Mouse (Mus musculus) frontal cortex, postnatal 10 days (tissue): ENCODE data around the gene Nme1.
"Not testable (repeated sequence)": the region's sequence is repeated elsewhere in the genome, so short reads cannot be mapped to it uniquely, and the experiment has no call there.

Experiments
- DNase-seq, 2 experiments: peaks; one replicate each; pipeline ENCODE4 v3.0.0; 2022; ENCODE audit warnings: low spot score in 2 of 2, mixed read lengths in 1 of 2

Gene Nme1

GRCm38 (mm10) chr11:93965391-93965790 is 2.9 kb downstream of the Nme1 start:
- no peak for DNase-seq

DNA sequence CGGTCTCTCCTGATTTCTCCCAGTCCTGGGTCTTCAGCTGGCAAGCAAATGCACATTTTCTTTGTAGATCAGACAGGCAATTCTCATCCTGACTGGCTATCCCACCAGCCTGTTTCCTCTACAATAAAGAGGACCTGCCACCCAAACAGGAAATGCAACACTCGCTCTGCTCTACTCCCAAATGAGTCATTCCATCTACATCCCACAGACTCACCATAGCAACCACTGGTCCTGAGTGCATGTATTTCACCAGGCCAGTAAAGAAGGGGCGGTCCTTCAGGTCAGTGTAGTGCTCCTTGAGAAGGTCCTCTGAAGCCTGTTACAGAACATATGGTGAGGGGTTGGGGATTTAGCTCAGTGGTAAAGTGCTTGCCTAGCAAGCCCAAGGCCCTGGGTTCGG is 5.3 kb downstream of the Nme1 start:
- DNase-seq = no peak

GRCm38 (mm10) chr11:93961482-93961881 is 6.8 kb downstream of the Nme1 start:
- DNase-seq = no peak

DNA sequence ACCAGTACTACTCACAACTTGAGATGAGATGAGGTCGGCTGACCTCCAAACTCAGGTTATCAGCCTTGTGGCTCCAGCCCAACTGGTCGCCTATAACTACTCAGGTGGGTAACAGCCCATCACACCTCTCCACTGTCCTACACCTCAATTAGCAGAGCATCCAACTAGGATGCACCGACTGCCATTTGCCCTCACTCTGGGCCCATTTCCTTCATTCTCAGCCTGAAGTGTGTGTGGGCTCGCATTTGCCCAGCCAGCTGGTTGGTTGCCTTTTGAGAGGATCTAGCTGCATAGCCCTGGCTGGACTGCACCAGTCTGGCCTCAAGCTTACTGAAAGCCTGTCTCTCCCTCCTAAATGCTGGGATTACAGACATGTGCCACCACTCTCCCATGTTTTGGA is 10.6 kb downstream of the Nme1 start:
- DNase-seq = no peak

- DNase-seq = no peak
Observed at GRCm38 (mm10) chr11:93957031-93957555, 11.2 kb downstream of the Nme1 start.

GRCm38 (mm10) chr11:93956159-93956558 is 12.2 kb downstream of the Nme1 start, which contains the start of gene Nme2:
Gene Nme2, minus strand, starts transcription at chr11:93956259.
- DNase-seq = no peak

DNA sequence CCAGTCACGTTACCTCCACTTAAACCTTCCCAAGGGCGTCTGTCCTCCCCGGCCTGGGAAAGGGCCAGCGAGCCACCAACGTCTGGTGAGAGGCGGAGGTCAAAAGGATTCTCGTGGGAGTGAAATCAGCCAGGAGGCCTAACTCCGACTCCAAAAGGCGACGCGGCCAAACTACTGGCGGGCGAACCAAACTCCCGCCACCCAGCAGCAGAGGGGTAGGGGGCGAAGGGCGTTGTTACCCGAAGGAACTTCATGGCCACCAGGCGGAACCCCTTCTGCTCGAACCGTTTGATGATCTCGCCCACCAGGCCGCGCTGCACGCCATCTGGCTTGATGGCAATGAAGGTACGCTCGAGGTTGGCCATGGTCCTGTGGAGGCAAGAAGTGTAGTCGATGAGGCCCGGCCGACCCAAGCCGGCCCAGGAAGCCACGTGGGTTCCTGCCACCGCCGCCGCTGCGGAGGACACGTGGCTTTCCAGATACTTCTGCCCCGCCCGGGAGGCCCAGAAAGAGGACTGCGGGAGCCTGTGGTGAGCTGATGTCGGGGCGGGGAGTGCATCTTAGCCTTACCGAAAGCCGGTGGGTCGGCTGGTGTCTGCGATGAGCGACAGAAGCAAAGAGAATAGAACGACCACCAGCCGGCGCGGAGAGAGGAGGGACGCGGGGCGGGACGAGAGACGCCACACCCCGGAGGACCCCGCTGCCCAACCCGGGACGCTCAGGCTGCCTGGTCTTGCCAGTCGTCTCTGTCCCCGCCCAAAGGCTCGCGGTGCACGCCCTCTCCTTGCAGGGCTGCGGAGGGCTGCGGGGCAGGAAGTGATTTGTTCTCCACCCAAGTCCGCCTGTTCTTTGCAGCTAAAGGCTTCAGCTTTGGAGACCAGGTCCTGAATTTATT is 12.8 kb downstream of the Nme1 start:
- DNase-seq = peak; percentile 82 to 89

GRCm38 (mm10) chr11:93954738-93955255 is 13.5 kb downstream of the Nme1 start:
- no peak for DNase-seq

DNA sequence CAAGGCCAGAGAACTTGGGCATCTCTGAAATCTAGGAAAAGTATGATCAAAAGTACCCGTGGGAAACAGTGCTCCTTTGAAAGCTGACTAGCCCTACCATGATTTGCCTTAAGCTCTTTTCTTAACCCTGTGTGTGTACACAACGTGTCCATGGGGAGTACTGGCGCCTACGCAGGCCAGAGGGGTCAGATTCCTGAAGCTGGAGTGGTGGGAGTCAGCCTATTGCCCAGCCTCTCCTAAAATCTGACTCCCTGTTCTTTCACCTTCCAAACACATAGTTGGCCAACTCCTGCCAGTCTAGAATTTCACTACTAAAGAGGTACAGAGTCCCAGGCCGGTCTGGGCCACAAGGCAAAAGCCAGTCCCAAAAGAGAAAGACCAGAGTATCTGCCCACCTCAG is 15.9 kb downstream of the Nme1 start:
- DNase-seq = no peak

GRCm38 (mm10) chr11:93950045-93950444 is 18.3 kb downstream of the Nme1 start:
- no peak for DNase-seq

DNA sequence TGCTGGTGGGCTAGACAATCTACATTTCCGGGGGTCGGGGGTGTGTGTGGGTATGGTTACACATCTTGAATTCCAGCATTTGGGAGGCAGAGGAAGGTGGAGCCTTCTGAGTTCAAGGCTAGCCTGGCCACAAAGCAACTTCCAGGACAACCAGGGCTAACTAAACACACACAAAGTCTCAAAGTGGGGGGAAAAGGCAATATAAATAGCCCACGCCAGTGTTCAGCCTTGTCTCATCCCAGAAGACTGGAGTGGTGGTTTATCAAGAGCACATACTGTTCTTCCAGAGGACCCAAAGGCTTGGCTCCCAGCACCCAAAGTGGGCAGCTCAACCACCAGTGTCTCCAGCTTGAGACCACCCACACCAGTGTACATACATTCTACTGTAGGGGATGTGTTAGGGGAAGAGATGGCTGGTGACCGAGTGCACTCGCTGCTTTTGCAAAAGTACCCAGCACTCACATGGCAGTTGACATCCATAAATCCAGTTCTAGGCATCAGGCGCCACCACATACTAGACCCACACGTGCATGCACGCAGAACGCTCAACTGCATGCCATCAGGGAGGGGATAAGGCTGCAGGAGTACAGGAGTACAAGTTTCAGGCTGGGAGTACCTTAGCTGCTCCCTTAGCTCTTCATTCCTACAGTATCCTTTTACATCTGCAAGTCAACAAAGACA is 19.3 kb downstream of the Nme1 start:
- DNase-seq = no peak

- no peak for DNase-seq
Observed at GRCm38 (mm10) chr11:93944986-93945385, 23.3 kb downstream of the Nme1 start.

DNA sequence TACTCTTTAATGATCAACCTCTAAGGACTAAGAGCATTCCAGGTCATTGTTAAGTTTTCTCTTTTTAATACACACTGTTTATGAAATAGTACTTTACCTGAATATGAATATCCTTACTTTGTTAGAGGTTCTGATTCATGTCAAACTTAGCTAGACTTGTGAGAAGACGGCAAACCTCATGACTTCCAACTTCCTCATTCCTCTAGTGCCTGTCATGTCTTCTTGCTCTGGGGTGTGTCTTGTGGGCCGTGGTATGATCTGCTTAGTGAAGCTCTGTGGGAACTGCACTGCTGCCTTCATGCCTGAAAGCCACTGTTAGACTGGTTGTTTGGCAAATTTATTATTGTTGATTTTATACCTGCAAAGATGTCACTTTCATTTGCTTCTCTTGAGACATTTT is 27.4 kb downstream of the Nme1 start:
- no peak for DNase-seq

DNA sequence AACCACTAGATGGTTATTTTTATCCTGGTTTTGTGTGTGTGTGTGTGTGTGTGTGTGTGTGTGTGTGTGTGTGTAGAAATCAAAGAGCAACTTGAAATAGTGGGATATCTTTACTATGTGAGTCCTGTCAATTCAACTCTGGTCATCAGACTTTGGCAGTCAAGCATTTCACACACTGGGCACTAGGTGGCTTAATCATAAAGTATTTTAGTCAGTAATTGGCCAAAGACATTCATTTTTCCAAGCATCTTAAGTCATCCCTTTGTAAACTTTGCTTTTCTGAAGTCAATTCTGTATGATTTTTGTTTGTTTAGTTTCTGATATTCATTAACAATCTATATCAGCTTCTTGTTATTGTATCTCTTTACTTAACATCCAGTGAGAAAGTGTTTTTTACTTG is 39.2 kb downstream of the Nme1 start:
- no peak for DNase-seq

GRCm38 (mm10) chr11:93915019-93915418 is 53.3 kb downstream of the Nme1 start:
- not testable (repeated sequence) for DNase-seq

DNA sequence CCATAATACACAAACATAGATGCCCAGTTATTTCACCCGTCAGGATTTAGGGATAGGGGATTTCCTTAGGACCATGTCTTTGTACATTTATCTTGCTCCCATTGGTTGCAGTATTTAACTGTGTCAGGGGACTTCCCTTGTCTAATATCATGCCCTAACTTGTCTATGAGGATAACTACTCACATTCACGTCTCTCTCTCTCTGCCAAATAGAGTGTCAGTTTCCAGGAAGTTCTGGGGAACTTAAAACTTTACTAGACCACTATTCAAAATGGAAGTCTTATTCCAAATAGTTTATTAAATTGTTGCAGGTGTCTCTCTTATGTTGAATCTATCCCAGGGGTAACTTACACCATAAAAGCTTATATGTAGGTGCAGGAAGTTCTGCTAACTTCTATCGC is 56.7 kb downstream of the Nme1 start:
- DNase-seq = no peak

- no peak for DNase-seq
Observed at GRCm38 (mm10) chr11:93908829-93909228, 59.5 kb downstream of the Nme1 start.

DNA sequence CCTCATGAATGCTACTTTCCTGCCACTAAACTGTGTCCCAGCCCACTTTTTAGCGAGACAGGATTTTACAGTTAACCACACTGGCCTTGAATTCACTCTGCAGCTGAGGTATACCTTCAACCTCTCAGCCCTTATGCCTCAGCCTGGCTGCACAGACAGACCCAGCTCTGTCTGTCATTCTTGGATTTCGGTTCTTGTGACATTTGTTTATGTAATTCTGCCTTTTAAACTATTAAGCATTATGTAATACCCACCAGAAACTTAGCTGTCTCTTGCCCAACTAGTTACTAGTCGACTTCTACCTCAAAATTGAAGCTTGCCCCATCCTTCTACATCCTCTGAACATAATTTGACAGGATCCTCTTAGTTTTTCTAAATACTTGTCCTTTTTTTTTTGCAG is 60.5 kb downstream of the Nme1 start:
- no peak for DNase-seq
